Mouse (Mus musculus) spleen, postnatal 10 days (tissue): Measurements from ENCODE around the gene Atp2a1.
A peak's percentile ranks its signal among the peaks of the same experiment; 100 is the strongest.
"Not testable (repeated sequence)": the region's sequence is repeated elsewhere in the genome, so short reads cannot be mapped to it uniquely, and the experiment has no call there.

Experiments used
- DNase-seq, 2 experiments: peaks; one replicate each; pipeline ENCODE4 v3.0.0; 2021 to 2022; ENCODE audit warnings: low spot score in 2 of 2

Gene Atp2a1

GRCm38 (mm10) chr7:126463004-126463403 is at the start of gene Atp2a1:
Atp2a1 (minus strand) TSS chr7:126463108.
- DNase-seq, result no peak

- DNase-seq, result no peak
These were observed 48.4 kb upstream of the Atp2a1 start for GRCm38 (mm10) chr7:126511287-126511686.

- DNase-seq, result no peak
These were observed 44.3 kb upstream of the Atp2a1 start for GRCm38 (mm10) chr7:126507126-126507778.

- DNase-seq, result no peak
These were observed 42.0 kb upstream of the Atp2a1 start for GRCm38 (mm10) chr7:126504913-126505312.

GRCm38 (mm10) chr7:126503273-126503878 is 40.5 kb upstream of the Atp2a1 start, which contains the start of gene Atxn2l:
Atxn2l (minus strand) TSS chr7:126503437.
- peak; percentile 99 to 100 for DNase-seq

- DNase-seq, result peak in 1 of 2 experiments; percentile 83
These were observed 39.8 kb upstream of the Atp2a1 start for GRCm38 (mm10) chr7:126502751-126503150.

GRCm38 (mm10) chr7:126502023-126502741 is 39.3 kb upstream of the Atp2a1 start:
- DNase-seq, result peak; percentile 94

GRCm38 (mm10) chr7:126501684-126502022 is 38.7 kb upstream of the Atp2a1 start:
- no peak for DNase-seq

GRCm38 (mm10) chr7:126499416-126499815 is 36.5 kb upstream of the Atp2a1 start:
- DNase-seq, result no peak

- no peak for DNase-seq
These were observed 35.1 kb upstream of the Atp2a1 start for GRCm38 (mm10) chr7:126497966-126498365.

- no peak for DNase-seq
These were observed 33.6 kb upstream of the Atp2a1 start for GRCm38 (mm10) chr7:126496475-126496874.

GRCm38 (mm10) chr7:126494120-126494519 is 31.2 kb upstream of the Atp2a1 start:
- no peak for DNase-seq

- DNase-seq, result no peak
These were observed 29.1 kb upstream of the Atp2a1 start for GRCm38 (mm10) chr7:126491973-126492372.

- DNase-seq, result no peak
These were observed 28.1 kb upstream of the Atp2a1 start for GRCm38 (mm10) chr7:126491005-126491404.

GRCm38 (mm10) chr7:126487617-126488385 is 24.9 kb upstream of the Atp2a1 start:
- DNase-seq, result not testable (repeated sequence)

- peak; percentile 80 to 92 for DNase-seq
These were observed 24.2 kb upstream of the Atp2a1 start, which contains the start of gene Tufm for GRCm38 (mm10) chr7:126487052-126487483. Tufm (plus strand) TSS chr7:126487361.

GRCm38 (mm10) chr7:126482392-126482871 is 19.5 kb upstream of the Atp2a1 start:
- peak; percentile 51 to 78 for DNase-seq

GRCm38 (mm10) chr7:126481699-126482098 is 18.8 kb upstream of the Atp2a1 start:
- no peak for DNase-seq

- peak; percentile 79 to 89 for DNase-seq
These were observed 12.2 kb upstream of the Atp2a1 start, which contains the start of gene Sh2b1 for GRCm38 (mm10) chr7:126474993-126475581. Sh2b1 (minus strand) TSS chr7:126475424.

- no peak for DNase-seq
These were observed 11.6 kb upstream of the Atp2a1 start for GRCm38 (mm10) chr7:126474486-126474955.

GRCm38 (mm10) chr7:126473470-126474086 is 10.7 kb upstream of the Atp2a1 start:
- no peak for DNase-seq
